Mouse (Mus musculus) Patski (cell line): ENCODE measurements around the gene Lrrc75a. TPM values are rescaled to one million over a fixed set of nuclear protein-coding genes. Genes with fewer than 3 reads are reported as not detected.

Experiments
- ATAC-seq: fragments of 100-300 bp; one replicate; pipeline ENCODE4 v1.8.0; 2021
- CTCF ChIA-PET: fragments of 350-600 bp; sonication (Branson Sonifier 250); formaldehyde crosslinking; loops from one replicate; lab custom pipeline; 2022; ENCODE audit warnings: inconsistent platforms; lab: Charles Lee
- POLR2A ChIA-PET: fragments of 350-600 bp; sonication (Branson Sonifier 250); formaldehyde crosslinking; loops from one replicate; lab custom pipeline; 2022; ENCODE audit warnings: antibody characterized with exemption, inconsistent platforms; lab: Charles Lee
- DNase-seq: peaks from one replicate; pipeline ENCODE4 v3.0.0-alpha.2; 2011; ENCODE audit warnings: low read depth, low spot score
- H3K27me3 ChIP-seq: fragments of 371-371 bp; one replicate; pipeline ENCODE4 v1.5.1; 2021
- CTCF ChIP-seq: fragments of 100-300 bp; IDR thresholded peaks from one replicate; pipeline ENCODE4 v1.5.1; 2021
- in situ Hi-C: fragments of 300-500 bp; cut with MboI; formaldehyde crosslinking; loops from 3 replicates; pipeline ENCODE4 v1.11.1; 2018; ENCODE audit warnings: low pct_unique_long_range_greater_than_20kb, mixed read lengths
- polyA plus RNA-seq: library from polyadenylated mRNA; unstranded; gene quantifications from one replicate; pipeline ENCODE4 v1.2.3, GENCODE M21; 2021

The Lrrc75a gene
- polyA plus RNA-seq, 1 experiment from 2014 or later: 6.2 TPM

GRCm38 (mm10) chr11:62558961-62559646, 89.2 kb downstream of the Lrrc75a start:
- POLR2A ChIA-PET: interaction anchor here (0.6 kb wide), 1 partner anchor 587 kb away, joined by 3 read pairs; no protein-coding TSS in a partner anchor
- H3K27me3 ChIP-seq: no peaks in the 10 kb centered on the region
- CTCF ChIA-PET: no interaction called here
- ATAC-seq: peak; percentile 19
- TF ChIP-seq CTCF: no peak
- peak; percentile 25 for DNase-seq
- in situ Hi-C loops: no loop called here

DNA sequence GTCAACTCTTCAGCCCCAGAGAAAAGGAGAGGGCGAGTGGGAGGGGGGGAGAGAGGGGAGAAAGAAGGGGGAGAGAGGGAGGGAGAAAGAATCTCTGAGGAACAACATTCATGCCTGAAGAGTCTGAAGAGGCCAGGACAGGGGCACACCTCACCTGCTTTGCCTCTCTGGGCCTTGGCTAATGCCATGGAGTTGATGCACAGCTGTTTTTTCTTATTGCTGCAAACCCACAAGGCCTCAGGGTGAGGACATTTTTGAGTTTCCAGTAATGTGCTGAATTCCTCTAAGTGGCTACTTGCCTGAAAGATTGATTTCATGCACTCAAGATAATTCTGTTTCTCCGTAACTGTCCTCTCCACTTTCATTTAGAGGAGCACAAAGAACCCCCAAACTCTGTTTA, 90.2 kb downstream of the Lrrc75a start:
- TF ChIP-seq CTCF: no peak
- in situ Hi-C loops: no loop called here
- H3K27me3 ChIP-seq: no peaks in the 10 kb centered on the region
- ChIA-PET CTCF (interaction anchor here (1.6 kb wide), 1 partner anchor 14 kb away, joined by 3 read pairs; no protein-coding TSS in a partner anchor), POLR2A (interaction anchor here (0.7 kb wide), 1 partner anchor 19 kb away, joined by 3 read pairs; no protein-coding TSS in a partner anchor)
- DNase-seq (no peak), ATAC-seq (no peak)

GRCm38 (mm10) chr11:62557205-62557604, 91.1 kb downstream of the Lrrc75a start:
- POLR2A ChIA-PET: interaction anchor here (0.7 to 1.5 kb wide), 3 partner anchors 19 to 34 kb away, joined by 3 to 5 read pairs (median 4); no protein-coding TSS in a partner anchor
- ATAC-seq: no peak
- in situ Hi-C loops: no loop called here
- no peak for DNase-seq
- no peak for TF ChIP-seq CTCF
- CTCF ChIA-PET: interaction anchor here (0.6 to 2.0 kb wide), 5 partner anchors 11 to 749 kb away, joined by 3 to 7 read pairs (median 3); partner anchors contain the start of gene Trpv2
- no peaks in the 10 kb centered on the region for H3K27me3 ChIP-seq

DNA sequence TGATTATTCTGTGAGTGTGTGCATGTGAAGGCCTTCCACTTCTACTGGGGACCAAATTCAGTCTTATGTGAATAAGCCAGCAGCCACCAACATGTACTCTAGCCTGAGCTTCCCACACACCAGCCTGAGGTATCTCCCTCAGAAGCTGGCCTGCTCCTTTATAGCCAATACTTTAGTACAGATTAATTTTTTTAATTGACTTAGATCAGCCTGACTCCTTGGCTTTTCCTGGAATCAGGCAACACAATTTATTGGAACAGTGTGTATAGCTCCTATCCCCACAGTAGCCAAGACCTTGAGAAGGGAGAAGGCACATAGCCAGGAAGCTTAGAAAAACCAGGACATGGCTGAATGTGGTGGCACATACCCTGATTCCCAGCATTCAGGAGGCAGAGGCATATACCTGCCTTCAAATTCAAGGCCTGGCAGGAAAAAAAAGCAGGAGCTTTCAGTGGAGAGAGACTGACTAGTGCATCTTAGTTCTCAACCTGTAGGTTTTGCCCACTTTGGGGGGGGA, 92.4 kb downstream of the Lrrc75a start:
- TF ChIP-seq CTCF: no peak
- ATAC-seq: no peak
- no peak for DNase-seq
- ChIA-PET POLR2A (interaction anchor here (0.6 to 1.5 kb wide), 4 partner anchors 9 to 121 kb away, joined by 3 to 7 read pairs (median 4); no protein-coding TSS in a partner anchor), CTCF (interaction anchor here (1.3 to 2.0 kb wide), 2 partner anchors 9 to 19 kb away, joined by 4 to 7 read pairs; partner anchors contain the start of gene Trpv2)
- no peaks in the 10 kb centered on the region for H3K27me3 ChIP-seq
- in situ Hi-C loops: no loop called here

GRCm38 (mm10) chr11:62554934-62555517, 93.3 kb downstream of the Lrrc75a start:
- DNase-seq (no peak), ATAC-seq (no peak)
- H3K27me3 ChIP-seq: no peaks in the 10 kb centered on the region
- CTCF ChIA-PET: interaction anchor here (1.4 kb wide), 1 partner anchor 20 kb away, joined by 3 read pairs; the partner anchor contains the start of gene Trpv2
- no peak for TF ChIP-seq CTCF
- in situ Hi-C loops: no loop called here
- POLR2A ChIA-PET: interaction anchor here (0.5 to 1.5 kb wide), 6 partner anchors 9 to 165 kb away, joined by 3 to 5 read pairs (median 3); no protein-coding TSS in a partner anchor

Other genes with a start within 250 kb of the Lrrc75a start
- gene Pigl, start 190.1 kb downstream of the Lrrc75a start, polyA plus RNA-seq: 6.5 TPM
- 156 TPM for gene Ncor1, start 190.0 kb downstream of the Lrrc75a start, polyA plus RNA-seq
- 24.5 TPM for gene Cenpv, start 109.3 kb downstream of the Lrrc75a start, polyA plus RNA-seq
- 624 TPM for gene Ubb, start 97.4 kb downstream of the Lrrc75a start, polyA plus RNA-seq
- gene Trpv2, start 74.0 kb downstream of the Lrrc75a start, polyA plus RNA-seq: 0.04 TPM
- 55.6 TPM for gene Mmgt2, start 141 bp upstream of the Lrrc75a start, polyA plus RNA-seq
- 5.5 TPM for gene Zfp287, start 83.4 kb upstream of the Lrrc75a start, polyA plus RNA-seq
- gene Gm10428, start 104.6 kb upstream of the Lrrc75a start, polyA plus RNA-seq: not detected
- gene Zfp286, start 140.9 kb upstream of the Lrrc75a start, polyA plus RNA-seq: 1.7 TPM
- 2.8 TPM for gene Trim16, start 171.7 kb upstream of the Lrrc75a start, polyA plus RNA-seq
- gene Fbxw10, start 198.5 kb upstream of the Lrrc75a start, polyA plus RNA-seq: 1.4 TPM
- 52.8 TPM for gene Tvp23b, start 230.9 kb upstream of the Lrrc75a start, polyA plus RNA-seq